Mouse (Mus musculus): ENCODE results near the gene Ube2i. TPM values are rescaled to one million over a fixed set of nuclear protein-coding genes. Genes with fewer than 3 reads are reported as not detected.
A peak's percentile ranks its signal among the peaks of the same experiment; 100 is the strongest.

Ube2i gene
- 100 to 1,000 TPM; 243 to 245 TPM for total RNA-seq (2021)
- long read RNA-seq, transcript Ube2i-211 (7 exons, 890 nt) = minor isoform, 11 of 333 reads
- long read RNA-seq, transcript Ube2i-208 (8 exons, 1,286 nt) = minor isoform, 12 of 333 reads
- long read RNA-seq, transcript Ube2i-213 (7 exons, 824 nt) = major isoform, 272 of 333 reads
- long read RNA-seq, partial matches to known transcripts = 18 of 333 reads
- long read RNA-seq, other reads (novel, unspliced or antisense) = 17 of 333 reads

DNA sequence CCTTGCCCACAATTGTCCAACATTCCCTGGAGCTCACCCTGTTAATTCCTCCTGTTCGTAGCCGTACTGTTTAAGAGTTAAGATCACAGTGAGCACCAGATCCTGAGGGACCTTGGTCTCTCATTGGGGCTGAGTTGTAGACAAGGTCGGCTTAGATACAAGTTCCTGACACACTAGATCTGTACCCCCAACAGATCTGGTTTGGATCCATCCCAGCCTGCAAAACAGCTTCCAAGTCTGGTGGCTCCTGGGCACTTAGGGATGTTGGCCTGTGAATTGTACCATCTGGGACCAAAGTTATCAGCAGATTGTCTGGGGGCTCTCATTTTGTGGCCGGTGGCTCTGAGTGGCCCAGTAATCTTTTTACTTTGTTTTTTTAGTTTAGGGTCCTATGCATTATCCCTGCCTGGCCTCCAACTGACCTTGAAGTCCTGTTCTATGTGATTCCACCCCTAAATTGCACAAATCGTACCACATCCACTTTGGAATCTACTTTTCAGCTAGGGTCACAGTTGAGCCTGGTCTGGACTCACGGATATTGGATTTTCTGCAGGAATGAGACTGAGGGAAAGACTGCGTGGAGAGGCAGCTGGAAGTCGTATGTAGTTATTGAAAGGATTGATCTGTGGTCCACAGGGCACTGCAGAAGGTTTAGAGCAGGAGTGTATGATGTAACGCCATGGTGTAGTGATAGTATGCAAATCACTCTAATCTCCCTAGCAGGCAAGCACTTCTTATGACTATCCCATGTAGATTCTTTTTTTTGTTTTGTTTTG is at the start of gene Ube2i:
Ube2i (minus strand) TSS at position 52 of the 776 bp plus-strand sequence.
- no peak for DNase-seq (ENCODE audit: low spot score in 2 of 2)

DNA sequence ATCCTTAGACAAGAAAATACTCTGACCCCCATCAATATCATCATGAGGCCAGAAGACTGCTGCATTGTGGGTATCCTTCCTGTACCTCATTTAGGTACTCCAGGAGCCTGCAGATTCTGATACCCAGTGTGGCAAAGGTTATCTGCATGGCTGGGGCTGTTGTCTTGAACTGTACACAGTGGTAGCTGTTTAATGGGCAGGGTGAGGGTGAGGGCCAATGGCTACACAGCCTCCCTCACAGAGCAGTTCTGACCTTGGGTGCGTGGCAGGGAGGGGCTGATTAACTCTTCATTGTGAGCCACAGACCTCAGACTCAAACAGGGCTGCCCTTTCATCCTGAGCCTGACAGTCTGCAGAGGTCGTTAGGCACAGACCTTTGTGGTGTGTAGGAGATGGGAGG is 48.5 kb upstream of the Ube2i start:
- DNase-seq (ENCODE audit: low spot score in 2 of 2) = no peak

DNA sequence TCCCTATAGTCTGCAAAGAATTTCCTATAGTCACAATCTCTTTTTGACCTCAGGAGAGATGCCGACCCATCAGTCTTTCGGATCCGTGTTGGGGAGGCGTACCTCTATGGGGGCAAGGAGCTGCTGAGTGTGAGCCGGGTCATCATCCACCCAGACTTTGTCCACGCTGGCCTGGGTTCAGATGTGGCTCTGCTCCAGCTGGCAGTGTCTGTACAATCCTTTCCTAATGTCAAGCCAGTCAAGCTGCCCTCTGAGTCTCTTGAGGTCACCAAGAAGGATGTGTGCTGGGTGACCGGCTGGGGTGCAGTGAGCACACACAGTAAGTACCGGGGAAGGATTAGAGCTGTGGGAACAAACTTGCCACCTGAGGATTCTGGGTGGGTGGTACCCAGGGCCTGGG is 46.4 kb upstream of the Ube2i start:
- DNase-seq (ENCODE audit: low spot score in 2 of 2) = no peak

DNA sequence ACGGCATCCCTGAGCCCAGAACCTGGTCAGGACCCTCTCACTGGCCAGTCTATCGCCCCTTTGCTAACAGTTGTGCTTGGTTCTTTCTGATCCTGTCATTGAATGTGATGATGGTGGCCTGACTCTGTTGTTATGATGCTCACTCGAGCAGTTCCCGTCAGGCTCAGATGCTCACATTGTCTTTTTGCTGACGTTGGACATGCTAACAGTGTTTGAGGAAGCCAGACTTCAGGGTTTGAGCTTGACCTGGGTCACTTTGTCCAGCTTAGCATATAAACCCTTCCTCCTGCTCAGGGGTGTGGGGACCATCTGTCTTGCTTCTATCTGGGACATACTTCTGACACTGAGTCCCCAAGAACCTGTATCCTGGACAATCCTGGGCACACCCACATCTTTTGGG is 43.9 kb upstream of the Ube2i start, which contains the start of gene Prss29:
Prss29 (plus strand) TSS at position 301 of the 400 bp plus-strand sequence.
- no peak for DNase-seq (ENCODE audit: low spot score in 2 of 2)

DNA sequence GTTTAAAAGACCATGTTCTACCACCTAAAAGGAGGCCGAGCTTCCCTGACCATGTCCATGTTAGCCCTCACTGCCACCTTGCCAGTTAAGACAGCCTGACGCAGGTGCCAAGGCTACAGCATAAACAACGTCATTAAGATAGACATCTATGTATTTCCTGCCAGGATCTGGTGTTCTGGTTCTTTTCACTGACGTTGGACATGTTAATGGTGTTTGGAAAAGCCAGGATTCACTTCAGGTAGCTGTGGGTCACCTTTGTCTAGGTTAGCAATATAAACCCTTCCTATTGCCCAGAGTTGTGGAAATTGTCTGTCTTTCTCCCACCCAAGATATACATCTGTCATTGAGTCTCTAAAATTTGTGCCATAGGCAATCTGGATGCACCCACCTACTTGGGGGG is 33.9 kb upstream of the Ube2i start, which contains the start of gene Prss28:
Prss28 (plus strand) TSS at position 301 of the 400 bp plus-strand sequence.
- no peak for DNase-seq (ENCODE audit: low spot score in 2 of 2)

DNA sequence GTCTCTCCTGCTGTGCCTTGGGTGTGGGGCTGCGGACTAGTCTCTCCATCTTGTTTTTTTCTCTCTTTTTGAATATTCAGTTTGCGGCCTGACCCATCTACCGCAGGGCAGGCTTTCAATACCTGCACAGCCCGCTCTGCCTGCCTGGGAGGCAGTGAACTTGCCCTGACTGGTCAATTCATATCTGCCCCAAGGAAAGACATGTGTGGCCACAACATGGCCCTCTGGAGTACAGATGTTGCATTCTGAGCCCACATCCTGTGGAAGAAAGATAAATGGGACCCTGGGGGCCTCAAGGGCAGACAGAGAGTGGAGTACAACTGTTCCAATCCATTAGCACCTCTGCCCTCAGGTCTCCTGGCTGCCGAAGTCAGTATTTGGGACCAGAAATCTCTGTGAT is 23.7 kb upstream of the Ube2i start, which contains the start of gene Prss34:
Prss34 (plus strand) TSS at position 301 of the 400 bp plus-strand sequence.
- no peak for DNase-seq (ENCODE audit: low spot score in 2 of 2)

DNA sequence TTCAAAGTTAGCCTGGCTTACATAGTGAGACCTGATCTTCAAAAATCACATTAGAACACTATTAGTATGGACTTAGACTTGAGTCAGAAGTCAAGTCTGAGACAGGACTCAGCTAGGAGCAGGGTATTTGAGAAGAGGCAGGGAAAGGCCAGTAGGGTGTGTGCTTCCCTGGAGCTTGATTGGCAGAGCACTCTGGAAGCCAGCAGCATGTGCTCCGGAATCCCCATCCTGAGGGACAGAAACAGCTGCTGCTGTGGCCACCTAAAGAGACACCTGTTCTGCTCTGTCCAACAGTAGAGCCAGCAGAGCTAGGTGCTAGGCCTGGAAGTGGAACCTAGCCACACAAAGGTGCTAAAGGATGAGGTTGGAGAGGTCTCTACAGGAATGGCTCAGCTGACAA is 19.7 kb upstream of the Ube2i start:
- no peak for DNase-seq (ENCODE audit: low spot score in 2 of 2)

DNA sequence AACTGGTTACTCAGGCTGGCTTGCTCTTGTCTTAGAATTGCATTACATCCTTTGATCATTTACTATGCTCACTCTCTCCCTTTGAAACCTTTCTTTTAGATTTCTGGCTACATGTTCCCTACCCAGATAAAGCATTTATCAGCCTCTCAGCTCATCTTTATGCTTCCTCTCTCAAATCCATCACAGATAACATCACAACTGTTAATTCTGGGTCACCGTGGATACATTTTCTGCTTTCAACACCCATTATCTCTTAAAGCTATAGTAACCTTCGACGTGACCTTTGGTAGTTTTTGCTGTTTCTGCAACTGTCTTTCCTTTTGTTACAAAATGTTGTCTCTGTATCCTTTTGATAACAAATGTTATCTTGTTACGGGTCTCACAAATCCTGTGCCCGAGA is 19.1 kb upstream of the Ube2i start:
- no peak for DNase-seq (ENCODE audit: low spot score in 2 of 2)

DNA sequence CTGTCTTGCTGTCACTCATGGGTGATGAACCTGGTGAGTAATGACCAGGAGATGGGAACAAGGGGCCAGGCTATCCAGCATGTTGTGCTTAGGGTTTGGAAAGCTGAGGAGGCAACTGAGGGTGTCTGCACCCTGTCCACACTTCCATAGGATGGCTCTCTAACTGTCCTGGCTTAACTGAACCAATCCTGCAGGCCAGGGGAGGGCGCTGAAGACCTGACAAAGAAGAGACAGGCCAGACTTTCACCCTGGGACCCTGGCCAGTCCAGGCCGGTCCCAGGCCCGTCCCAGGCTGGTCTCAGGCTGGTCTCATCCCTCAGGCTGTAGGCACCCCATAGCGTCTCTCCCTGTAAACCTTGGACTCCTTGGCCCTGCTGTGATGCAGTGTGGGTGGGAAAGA is 16.0 kb upstream of the Ube2i start:
- no peak for DNase-seq (ENCODE audit: low spot score in 2 of 2)

DNA sequence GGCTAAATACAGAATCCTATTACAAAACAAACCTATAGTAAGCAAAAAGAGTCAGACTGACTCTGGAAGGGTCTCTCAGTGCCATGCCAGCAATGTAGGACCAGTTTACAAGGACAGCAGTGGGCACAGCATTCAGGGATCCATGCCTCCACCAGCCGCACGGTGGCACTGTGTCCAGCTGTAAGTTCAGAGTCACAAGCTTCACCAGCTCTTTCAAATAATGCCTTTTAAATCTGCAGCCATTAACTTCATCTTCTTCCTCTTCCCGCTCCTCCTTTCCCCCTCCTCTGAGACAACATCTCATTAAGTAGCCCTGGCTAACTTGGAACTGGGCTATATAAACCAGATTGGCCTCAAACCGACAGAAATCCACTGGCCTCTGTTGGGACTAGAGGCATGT is 14.4 kb upstream of the Ube2i start:
- peak in 1 of 2 experiments; percentile 60 for DNase-seq (ENCODE audit: low spot score in 2 of 2)

DNA sequence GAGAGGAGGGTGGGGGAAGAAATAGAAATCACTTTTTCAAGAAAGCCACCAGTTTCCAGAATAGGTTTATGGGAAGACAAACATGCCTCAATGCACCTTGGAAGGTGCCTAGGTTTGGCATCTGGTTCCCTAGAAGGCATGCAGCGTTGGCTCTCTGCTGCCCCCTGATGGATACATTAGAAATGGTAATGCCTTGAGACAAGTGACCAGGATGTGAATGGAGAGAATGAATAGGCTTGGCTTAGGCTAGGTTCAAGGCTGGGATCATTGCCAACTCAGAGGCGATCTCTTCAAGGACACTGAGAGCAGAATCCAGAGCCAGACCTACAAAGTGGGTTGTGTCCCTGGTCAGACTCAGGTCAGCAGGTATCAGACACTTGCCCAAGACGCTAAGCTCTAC is 10.6 kb upstream of the Ube2i start:
- DNase-seq (ENCODE audit: low spot score in 2 of 2) = peak in 1 of 2 experiments; percentile 54

DNA sequence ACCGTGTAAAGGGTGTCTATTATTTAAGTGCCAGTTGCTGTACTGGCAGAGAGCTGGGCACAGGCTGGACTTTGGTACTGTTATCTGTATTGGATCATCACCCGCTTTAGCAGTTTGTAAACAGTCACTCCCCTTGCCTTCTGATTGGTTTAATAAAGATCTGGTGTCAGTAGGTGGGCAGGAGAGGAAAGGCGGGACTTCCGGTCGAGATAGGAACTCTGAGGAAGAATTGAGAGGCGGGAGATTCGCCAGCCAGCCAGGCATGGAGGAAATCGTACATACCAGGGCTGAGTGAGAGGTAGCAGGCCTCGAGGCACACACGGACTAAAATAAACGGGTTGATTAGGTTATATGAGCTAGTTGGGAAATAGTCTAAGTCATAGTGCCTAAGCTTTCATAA is 7.7 kb upstream of the Ube2i start:
- DNase-seq (ENCODE audit: low spot score in 2 of 2) = peak in 1 of 2 experiments; percentile 16

DNA sequence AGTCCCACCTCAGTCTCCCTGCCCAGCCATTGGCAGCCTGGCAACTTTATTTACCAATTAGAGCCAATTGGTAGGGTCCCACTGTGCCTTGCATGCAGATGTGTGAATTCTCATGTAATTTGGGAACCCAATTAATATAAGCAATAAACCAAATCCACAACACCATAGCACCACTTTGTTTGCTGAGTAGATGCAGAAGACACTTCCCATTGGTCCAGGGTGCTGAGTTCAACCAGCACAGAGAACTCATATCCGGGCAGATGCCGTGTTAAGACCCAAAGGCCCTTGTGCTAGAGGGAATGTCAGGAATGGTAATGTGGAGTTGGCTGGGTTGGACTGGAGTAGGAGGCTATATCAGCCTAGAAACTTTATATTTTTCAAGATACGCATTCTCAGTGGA is 1.4 kb upstream of the Ube2i start:
- no peak for DNase-seq (ENCODE audit: low spot score in 2 of 2)

DNA sequence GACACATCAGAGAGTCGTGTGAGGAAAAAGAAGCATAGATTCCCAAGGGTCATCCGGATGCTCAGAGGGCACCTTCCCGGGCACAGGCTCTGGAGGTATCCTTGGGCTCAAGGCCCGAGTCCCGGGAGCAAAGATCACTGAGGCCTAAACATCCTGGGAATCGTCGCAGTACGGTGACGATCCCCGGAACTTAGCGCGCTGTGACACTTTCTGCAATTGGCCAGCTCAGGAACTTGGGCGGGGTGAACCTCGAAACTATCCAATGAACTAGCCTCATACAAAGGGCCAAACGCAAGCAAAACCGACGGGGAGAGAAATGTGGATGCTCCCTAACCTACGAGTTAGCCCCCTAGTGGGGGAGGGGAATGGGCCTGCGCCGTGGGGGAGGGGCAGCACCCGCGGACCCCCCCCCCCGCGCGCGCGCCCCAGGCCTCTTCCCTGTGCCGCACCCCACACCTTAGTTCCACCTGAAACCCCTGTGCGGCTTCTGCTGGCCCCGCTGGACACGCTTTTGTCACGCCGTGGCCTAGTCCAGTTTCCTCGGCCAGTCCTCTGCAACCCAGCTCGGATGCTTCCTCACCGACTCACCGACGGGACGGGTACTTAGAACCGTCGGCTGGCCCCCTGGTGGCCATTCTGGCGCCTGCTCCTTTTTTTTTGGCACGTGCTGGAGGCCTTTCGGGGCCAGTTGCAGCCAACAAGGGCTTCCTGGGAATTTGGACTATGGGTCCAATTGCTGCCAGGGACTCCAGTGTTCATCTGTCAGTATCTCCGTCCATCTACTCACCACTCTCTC is 518 bp downstream of the Ube2i start:
- peak; percentile 93 to 98 for DNase-seq (ENCODE audit: low spot score in 2 of 2)

DNA sequence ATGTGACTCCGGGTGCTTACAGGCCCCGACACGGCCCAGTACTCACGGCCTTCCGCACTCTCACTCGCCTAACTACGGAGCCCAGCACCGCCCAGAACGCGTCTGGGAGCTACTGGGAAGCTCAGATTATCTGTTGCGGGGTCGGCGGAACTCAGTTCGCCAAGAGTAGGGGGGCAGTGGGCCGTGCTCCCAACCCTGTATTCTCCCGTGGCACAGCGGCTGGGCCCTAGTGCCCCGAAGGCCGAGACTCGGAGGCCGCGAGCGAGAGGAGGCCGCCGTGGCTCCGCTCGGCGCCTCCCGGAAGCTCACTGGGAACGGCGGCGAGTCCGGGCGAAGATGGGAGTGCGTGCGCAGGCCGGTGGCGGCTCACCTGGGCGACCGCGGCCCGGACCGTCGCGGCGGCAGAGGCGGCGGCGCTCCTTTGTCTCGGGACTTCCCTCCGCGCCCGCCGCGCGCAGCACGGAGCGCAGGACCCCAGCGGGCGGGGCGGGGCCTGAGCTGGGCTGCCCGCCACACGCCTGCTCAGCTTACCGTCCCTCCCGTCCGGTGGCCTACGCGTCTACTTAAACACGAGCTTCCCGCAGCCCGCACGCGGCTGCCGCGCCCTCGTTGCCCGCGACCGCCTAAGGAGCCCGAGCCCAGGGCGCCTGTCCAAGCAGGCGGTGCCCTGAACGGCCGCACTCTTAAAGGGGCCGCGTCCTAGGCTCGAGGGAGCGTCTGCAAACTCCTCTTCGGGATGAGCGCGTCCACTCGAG is 1.3 kb downstream of the Ube2i start:
- DNase-seq (ENCODE audit: low spot score in 2 of 2) = peak; percentile 89 to 95

DNA sequence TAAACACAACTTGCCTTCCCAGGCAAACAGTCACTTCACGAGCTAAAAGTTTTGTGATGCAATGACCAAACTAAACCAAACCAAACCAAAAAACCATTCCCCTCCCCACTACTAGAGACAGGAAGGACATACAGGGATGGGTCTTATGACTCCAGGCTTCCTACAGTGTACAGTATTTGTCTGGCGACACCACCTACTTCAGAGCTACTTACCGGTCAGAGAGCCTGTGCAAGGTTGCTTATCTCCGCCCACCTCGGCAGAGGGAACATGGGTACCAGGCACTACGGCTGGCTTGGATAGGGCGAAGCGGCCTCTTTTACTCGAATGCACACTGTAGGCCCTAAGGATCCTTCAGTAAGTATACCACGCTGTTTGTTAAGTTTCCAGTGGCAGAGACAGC is 2.1 kb downstream of the Ube2i start:
- DNase-seq (ENCODE audit: low spot score in 2 of 2) = no peak

DNA sequence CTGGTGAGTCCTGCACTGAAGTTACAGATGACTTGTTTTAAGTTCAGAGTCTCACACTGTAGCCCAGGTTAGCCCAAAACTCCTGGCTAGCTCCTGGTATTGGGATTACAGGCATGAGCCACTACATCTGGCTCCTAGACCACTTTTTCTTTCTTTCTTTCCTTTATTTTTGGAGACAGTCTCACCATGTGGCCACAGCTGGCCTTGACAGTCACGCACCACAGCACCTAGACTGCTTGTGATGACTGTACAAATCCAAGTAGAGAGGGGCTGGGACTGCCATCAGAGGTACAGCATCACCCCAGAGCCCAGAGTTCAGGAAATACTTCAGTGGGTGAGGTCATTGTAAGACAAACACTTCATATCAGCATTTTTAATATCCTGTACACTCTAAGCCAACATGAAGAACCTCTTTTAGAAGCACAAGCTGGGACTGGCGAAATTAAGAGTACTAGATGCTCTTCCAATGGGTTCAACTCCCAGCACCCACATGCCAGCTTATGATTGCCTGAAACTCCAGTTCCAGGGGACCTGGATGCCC is 3.6 kb downstream of the Ube2i start:
- DNase-seq (ENCODE audit: low spot score in 2 of 2) = no peak

DNA sequence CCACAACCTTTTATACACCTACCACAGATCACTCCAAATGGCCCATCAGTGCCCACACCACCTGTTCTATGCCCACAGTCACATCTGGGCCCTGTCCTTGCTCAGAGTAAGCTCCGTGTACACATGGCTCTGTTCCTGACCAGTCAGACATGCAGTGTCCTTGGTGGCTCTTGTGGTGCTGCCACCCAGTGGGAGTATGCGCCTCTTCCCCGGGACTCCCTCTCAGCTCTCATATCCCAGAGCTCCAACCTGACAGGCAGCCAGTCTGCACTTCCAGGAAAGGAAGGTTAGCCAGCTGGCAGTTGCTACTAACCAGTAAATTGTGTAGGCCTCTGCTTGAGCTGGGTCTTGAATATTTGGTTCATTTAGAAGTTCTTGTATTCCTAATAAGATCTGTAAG is 10.0 kb downstream of the Ube2i start:
- DNase-seq (ENCODE audit: low spot score in 2 of 2) = peak; percentile 37 to 57

DNA sequence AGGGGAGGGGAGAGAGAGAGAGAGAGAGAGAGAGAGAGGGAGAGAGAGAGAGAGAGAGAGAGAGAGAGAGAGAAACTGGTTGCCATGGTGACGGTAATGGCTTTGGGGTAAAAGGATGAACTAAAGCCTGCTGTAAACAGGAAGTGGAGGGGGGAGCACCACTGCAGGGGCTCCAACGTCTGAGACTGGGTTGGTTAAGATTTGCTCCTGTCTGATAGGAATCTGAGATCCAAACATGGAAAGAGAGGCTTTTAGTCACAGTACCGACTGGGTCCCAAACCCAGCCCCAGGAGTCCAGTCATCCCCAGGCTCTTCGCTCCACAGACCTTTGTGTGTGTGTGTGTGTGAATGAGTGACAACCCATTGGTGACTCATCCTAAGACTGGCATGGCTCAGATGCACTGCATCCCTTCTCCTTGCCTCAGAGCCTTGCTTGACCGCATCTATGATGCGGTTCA is 16.6 kb downstream of the Ube2i start:
- DNase-seq (ENCODE audit: low spot score in 2 of 2) = no peak

DNA sequence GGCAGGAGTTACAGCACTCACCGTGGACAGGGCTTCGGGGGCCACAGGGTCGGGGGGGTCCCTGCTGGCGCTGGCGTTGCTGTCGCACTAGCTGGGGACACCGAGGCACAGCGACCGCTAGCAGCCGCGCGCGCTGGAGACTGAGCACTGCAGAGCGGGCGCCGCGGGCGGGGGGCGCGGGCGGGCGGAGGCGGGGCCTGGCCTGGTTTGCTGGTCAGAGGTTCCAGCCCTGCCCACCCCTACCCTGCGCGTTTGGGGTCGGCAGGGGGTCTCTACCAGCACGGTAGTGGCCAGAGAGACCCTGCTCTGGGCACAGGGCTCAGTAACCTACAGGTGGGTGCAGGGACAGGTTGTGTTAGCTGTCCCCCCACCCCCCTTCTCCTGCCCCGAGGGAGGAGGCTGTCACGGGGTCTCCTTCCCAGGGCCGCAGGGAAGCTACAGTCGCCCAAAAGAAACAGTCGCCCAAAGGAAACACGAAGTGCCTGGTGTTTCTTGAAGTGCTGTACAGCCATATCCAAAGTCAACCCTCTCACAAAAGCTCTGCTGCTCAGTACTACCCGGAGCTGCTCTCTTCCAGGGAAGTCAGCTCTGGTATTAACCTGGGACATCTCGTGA is 18.2 kb downstream of the Ube2i start, which contains the start of gene Baiap3:
Baiap3 (minus strand) TSS at position 225 of the 615 bp plus-strand sequence.
- DNase-seq (ENCODE audit: low spot score in 2 of 2) = no peak

Measured in layer of hippocampus, adult 18-20 months (tissue).